Mouse (Mus musculus): ENCODE data around the gene Atp1a4. TPM values are rescaled to one million over a fixed set of nuclear protein-coding genes. Genes with fewer than 3 reads are reported as not detected.

Gene Atp1a4
- polyA plus RNA-seq (2014; fragmentation: Illumina TruSeq; extraction: RNeasy Lipid Tissue Mini Kit (QIAGEN cat#74804); ENCODE audit: low read depth, low replicate concordance) = 7.1 TPM

GRCm38 (mm10) chr1:172258314-172258713, at the start of gene Atp1a4:
TSS of gene Atp1a4 (minus strand) at chr1:172258414.

GRCm38 (mm10) chr1:172297611-172298537, 39.7 kb upstream of the Atp1a4 start, which contains the start of gene Atp1a2:
TSS of gene Atp1a2 (minus strand) at chr1:172298064.

GRCm38 (mm10) chr1:172261477-172262078, 3.4 kb upstream of the Atp1a4 start, which contains the start of gene Igsf8:
TSS of gene Igsf8 (plus strand) at chr1:172261641.

GRCm38 (mm10) chr1:172219451-172220406, 38.5 kb downstream of the Atp1a4 start, which contains the start of gene Casq1:
TSS of gene Casq1 (minus strand) at chr1:172219868.

GRCm38 (mm10) chr1:172206141-172206917, 51.9 kb downstream of the Atp1a4 start, which contains the start of gene Pea15a:
TSS of gene Pea15a (minus strand) at chr1:172206804.

Other genes with a start within 250 kb of the Atp1a4 start
- gene Vangl2, start 230.0 kb downstream of the Atp1a4 start, polyA plus RNA-seq (2014; fragmentation: Illumina TruSeq; extraction: RNeasy Lipid Tissue Mini Kit (QIAGEN cat#74804); ENCODE audit: low read depth, low replicate concordance) = 4.7 TPM
- gene Nhlh1, start 200.8 kb downstream of the Atp1a4 start, polyA plus RNA-seq (2014; fragmentation: Illumina TruSeq; extraction: RNeasy Lipid Tissue Mini Kit (QIAGEN cat#74804); ENCODE audit: low read depth, low replicate concordance) = not detected
- gene Copa, start 175.9 kb downstream of the Atp1a4 start, polyA plus RNA-seq (2014; fragmentation: Illumina TruSeq; extraction: RNeasy Lipid Tissue Mini Kit (QIAGEN cat#74804); ENCODE audit: low read depth, low replicate concordance) = 188 TPM
- 134 TPM for gene Ncstn, start 175.6 kb downstream of the Atp1a4 start, polyA plus RNA-seq (2014; fragmentation: Illumina TruSeq; extraction: RNeasy Lipid Tissue Mini Kit (QIAGEN cat#74804); ENCODE audit: low read depth, low replicate concordance)
- gene Pex19, start 131.7 kb downstream of the Atp1a4 start, polyA plus RNA-seq (2014; fragmentation: Illumina TruSeq; extraction: RNeasy Lipid Tissue Mini Kit (QIAGEN cat#74804); ENCODE audit: low read depth, low replicate concordance) = 124 TPM
- 109 TPM for gene Dcaf8, start 110.3 kb downstream of the Atp1a4 start, polyA plus RNA-seq (2014; fragmentation: Illumina TruSeq; extraction: RNeasy Lipid Tissue Mini Kit (QIAGEN cat#74804); ENCODE audit: low read depth, low replicate concordance)
- 156 TPM for gene Pea15a, start 51.6 kb downstream of the Atp1a4 start, polyA plus RNA-seq (2014; fragmentation: Illumina TruSeq; extraction: RNeasy Lipid Tissue Mini Kit (QIAGEN cat#74804); ENCODE audit: low read depth, low replicate concordance)
- 1.7 TPM for gene Casq1, start 38.5 kb downstream of the Atp1a4 start, polyA plus RNA-seq (2014; fragmentation: Illumina TruSeq; extraction: RNeasy Lipid Tissue Mini Kit (QIAGEN cat#74804); ENCODE audit: low read depth, low replicate concordance)
- gene Igsf8, start 3.2 kb upstream of the Atp1a4 start, polyA plus RNA-seq (2014; fragmentation: Illumina TruSeq; extraction: RNeasy Lipid Tissue Mini Kit (QIAGEN cat#74804); ENCODE audit: low read depth, low replicate concordance) = 34.2 TPM
- 153 TPM for gene Atp1a2, start 39.6 kb upstream of the Atp1a4 start, polyA plus RNA-seq (2014; fragmentation: Illumina TruSeq; extraction: RNeasy Lipid Tissue Mini Kit (QIAGEN cat#74804); ENCODE audit: low read depth, low replicate concordance)
- 1.3 TPM for gene Kcnj9, start 70.9 kb upstream of the Atp1a4 start, polyA plus RNA-seq (2014; fragmentation: Illumina TruSeq; extraction: RNeasy Lipid Tissue Mini Kit (QIAGEN cat#74804); ENCODE audit: low read depth, low replicate concordance)
- 0.19 TPM for gene Kcnj10, start 82.8 kb upstream of the Atp1a4 start, polyA plus RNA-seq (2014; fragmentation: Illumina TruSeq; extraction: RNeasy Lipid Tissue Mini Kit (QIAGEN cat#74804); ENCODE audit: low read depth, low replicate concordance)
- 7.4 TPM for gene Pigm, start 118.1 kb upstream of the Atp1a4 start, polyA plus RNA-seq (2014; fragmentation: Illumina TruSeq; extraction: RNeasy Lipid Tissue Mini Kit (QIAGEN cat#74804); ENCODE audit: low read depth, low replicate concordance)
- 11.2 TPM for gene Slamf9, start 216.9 kb upstream of the Atp1a4 start, polyA plus RNA-seq (2014; fragmentation: Illumina TruSeq; extraction: RNeasy Lipid Tissue Mini Kit (QIAGEN cat#74804); ENCODE audit: low read depth, low replicate concordance)
- 13.9 TPM for gene Igsf9, start 223.4 kb upstream of the Atp1a4 start, polyA plus RNA-seq (2014; fragmentation: Illumina TruSeq; extraction: RNeasy Lipid Tissue Mini Kit (QIAGEN cat#74804); ENCODE audit: low read depth, low replicate concordance)
- gene Tagln2, start 241.6 kb upstream of the Atp1a4 start, polyA plus RNA-seq (2014; fragmentation: Illumina TruSeq; extraction: RNeasy Lipid Tissue Mini Kit (QIAGEN cat#74804); ENCODE audit: low read depth, low replicate concordance) = 261 TPM